Mouse (Mus musculus) heart, adult 18-20 months (tissue): Measurements from ENCODE around the gene Wwox. TPM values are rescaled to one million over a fixed set of nuclear protein-coding genes. Genes with fewer than 3 reads are reported as not detected.
"Not testable (repeated sequence)": the region's sequence is repeated elsewhere in the genome, so short reads cannot be mapped to it uniquely, and the experiment has no call there.

Experiments used
- DNase-seq, 2 experiments: peaks; one replicate each; pipeline ENCODE4 v3.0.0; 2021 to 2022; ENCODE audit warnings: mixed read lengths in 1 of 2
- total RNA-seq, 2 experiments: library from RNA; stranded (reverse); gene quantifications; 2 replicates each; pipeline ENCODE4 v1.2.3; 2021

Gene Wwox
- total RNA-seq, 2 experiments from 2014 or later, result 3.8 to 5.3 TPM

DNA sequence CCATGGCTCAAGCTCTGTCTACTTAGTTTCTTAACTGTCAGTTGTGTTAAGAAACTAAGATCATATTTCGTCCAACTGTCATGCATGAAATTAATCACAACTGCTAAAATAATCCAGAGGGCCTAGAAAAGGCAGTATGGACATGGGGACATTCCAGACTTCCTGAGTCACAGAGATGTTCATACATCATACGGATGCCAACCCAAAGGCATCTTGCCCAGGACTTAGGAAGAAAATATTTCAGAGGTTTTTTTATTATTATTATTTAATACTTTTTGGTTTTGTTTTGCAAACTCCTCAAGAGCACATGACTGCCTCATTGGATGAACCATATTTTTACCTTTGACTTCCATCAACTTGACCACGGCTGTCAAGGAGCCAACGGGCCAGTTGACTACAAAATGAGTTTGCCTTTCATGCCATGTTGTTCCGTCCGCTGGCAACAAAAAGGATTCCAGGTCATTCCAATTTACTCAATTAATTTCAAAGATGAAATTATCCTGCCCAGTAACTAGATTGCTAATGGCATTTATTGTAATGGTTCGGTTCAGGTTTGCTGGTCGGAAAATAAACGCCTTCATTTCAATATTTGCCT lies 367.5 kb downstream of the Wwox start:
- DNase-seq, result no peak

DNA sequence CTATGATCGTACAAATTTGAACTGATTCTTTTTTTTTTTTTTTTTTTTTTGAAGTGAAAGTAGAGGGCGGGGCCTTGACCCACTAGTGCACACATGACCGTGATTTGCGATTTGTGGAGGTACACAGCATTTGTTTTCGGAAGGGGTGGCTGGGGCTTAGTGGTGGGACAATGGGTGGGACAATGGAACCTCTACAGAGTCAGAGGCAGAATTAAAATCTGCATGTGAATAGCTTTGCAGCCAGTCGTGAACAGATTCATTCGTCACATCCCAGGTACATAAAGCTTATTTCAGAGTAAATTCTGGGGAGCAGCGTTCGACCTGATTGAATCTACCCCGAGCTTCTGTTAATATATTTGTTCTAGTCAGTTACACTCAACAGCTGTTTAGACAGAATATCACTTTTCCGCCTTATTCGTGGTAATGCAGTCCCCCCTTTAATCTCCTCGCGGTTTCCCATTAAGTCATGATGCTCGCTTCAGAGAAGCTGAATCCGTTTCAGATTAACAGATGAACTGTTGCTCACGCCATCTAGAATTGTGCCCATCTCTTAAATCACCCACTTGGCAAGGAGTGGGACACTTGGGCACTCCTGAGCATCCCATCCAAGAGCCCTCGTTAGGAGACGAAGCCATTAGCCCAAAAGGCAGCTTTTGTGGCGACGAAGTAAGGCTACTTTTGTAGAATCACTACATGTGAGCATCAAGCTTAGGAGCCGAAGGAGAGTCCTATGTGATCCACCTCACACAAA lies 368.4 kb downstream of the Wwox start:
- no peak for DNase-seq

DNA sequence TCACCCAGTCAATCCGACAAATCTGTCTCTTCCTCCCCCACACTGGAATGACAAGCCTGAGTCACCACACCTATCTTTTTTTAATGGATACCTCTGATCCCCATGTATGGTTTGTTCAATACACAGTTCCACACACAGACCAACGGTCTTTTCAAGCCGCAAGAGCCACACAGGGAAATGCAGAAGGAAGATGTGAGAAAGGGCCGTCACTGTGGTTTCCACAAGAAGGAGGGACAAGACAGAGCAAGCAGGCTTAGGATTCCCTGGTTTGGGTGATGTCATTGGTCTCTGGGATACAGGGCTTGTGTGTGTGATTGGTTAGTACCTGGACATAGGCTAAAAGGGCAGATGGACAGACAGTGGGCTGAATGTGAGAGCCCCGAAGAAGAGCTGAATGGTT lies 371.0 kb downstream of the Wwox start:
- DNase-seq, result no peak

DNA sequence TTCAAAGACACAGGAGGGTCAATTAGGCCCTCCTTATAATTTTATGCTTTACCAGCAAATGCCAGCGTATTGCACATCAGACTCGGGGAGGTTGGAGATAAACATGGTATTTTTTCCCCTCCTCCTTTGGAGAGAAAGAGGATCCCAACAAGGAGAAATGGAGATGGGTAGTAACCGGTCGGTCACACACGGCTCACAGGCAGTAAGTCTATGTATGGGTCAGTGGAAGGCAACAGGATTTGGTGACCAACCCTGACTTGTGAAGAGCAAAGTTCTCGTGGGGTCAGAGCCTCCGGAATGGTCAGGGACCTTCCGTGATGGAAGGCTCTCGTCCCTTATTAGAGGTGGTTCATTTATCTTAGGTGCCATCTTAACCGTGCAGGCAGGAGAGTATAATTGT lies 374.4 kb downstream of the Wwox start:
- no peak for DNase-seq

DNA sequence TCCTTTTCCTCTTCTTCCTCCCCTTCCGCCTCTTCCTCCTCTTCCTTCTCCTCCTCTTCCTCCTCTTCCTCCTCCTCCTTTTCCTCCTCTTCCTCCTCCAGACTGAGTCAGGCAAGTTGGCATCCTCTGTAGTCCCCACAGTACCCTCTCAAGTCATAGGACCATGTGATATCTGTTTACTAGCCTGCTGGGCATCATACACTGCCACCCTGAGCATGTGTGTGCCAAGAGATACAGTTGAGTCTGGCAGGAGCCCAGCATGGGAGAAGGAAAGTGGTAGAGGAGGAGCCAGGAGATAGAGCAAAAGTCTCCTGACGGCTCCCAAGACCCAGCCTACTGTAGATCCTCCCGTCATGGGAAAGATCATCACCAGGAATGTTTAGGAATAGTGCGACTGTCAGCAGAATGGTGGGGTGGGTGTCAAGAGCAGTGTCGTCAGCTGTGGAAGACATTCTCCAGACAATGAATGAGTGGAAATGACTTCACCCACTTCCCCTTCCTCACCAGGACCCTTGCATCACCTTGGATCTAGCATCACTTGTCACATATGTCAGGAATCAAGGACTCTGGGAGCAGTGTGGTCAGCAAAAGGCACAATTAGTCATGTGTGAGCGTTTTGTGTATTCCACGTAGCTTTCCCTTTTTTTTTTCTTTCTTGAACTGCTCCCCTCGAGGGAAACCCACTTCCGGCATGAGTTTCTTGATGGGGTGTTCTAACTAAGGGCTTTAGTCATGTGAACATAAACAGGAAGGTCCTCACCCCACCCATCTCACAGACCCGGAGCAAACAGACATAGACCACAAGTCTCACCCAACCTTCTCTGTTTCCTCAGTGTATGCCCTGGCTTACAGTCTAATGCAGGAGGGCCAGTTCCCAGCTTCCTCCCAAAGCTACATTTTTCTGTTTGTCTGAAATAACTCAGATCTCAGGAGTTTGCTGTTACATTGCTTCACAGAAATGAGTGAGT lies 375.6 kb downstream of the Wwox start:
- DNase-seq, result peak; percentile 16 to 33

DNA sequence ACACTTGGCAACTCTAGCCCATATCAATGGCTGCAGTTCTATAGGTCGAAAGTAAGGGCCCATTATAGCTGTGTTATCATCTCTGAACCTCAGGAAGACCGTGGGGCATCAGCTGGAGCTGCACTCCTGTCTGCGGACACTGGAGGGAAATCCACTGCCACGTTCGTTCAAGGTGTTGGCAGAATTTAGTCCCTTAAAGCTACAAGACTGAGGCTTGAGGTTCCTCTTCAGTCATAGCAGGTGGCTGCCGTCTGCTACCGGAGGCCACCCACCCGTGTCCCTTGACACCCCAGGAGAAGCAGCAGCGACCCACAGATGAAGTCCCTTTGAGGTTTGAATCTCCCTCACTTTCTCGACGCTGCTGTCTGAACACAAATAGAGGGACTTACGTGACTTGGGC lies 376.9 kb downstream of the Wwox start:
- no peak for DNase-seq

DNA sequence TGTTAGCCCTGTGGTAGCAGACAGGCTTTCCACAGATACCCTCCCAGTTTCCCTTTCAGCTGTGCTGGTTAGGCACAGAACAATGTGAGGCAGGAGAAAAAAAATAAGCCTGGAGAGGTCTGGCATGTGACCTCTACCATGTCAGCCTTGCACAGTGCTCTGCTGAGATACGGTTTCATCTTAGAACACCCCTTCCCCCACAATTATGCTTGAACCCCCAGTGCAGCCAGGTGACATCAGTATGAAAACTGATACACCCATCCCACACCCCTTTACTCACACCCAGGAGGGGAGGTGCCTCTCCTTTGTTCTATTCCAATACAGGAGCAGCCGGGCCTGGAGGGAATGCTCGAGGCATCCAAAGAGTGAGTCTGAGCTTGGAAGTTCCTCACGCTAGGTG lies 377.5 kb downstream of the Wwox start:
- DNase-seq, result no peak

DNA sequence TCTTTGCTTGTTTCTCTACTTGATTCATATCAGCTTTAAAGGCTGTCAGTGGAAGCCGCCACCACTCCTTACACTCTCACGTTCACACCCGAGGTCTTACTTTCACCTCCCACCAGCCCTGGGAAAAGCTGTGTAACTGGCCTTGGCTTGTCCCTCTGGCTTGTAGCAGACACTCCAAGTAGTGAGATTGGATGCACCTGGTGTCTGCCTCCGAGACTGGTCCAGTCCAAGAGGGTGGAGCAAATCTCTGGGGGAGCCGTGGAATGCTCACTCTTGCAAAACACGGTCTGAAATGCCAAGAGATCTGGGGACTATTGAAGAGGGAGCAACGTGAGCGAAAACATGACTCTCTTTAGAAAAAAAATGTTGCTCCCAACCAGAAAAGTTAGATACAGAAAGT lies 382.1 kb downstream of the Wwox start:
- DNase-seq, result peak; percentile 83 to 90

DNA sequence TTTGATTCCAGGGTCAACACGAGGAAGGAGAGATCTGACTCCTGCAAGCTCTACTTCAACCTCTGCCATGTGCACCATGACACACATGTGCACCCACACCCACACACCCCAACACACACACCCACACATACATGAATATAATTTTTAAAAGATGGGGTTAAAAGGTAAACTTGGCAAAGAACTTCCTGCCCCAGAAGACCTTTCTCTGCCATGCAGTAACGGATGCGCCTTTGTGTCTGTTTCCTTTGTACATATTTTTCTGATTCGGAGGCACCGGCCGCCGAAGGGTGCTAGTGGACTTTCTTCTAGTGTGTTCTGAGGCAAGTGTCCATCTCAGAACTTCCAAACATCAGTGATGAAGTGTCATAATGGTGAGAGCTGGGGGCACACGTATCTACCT lies 386.0 kb downstream of the Wwox start:
- DNase-seq, result no peak

DNA sequence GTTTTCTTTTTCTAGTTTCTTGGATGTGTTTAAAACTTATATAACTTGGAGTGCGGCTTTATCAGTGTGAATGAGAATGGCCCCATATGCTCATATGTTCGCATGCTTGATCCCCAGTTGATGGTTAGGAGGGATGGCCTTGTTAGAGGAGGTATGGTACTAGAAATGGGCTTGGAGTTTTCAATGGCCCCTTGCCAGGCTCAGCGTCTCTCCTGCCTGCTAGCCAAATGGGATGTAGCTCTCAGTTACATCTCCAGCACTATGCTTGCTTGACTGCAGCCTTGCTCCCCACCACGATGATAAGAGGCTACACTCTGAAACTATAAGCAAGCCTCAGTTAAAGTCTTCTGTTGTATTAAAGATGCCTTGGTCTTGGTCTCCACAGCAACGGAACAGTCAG lies 387.5 kb downstream of the Wwox start:
- DNase-seq, result no peak

DNA sequence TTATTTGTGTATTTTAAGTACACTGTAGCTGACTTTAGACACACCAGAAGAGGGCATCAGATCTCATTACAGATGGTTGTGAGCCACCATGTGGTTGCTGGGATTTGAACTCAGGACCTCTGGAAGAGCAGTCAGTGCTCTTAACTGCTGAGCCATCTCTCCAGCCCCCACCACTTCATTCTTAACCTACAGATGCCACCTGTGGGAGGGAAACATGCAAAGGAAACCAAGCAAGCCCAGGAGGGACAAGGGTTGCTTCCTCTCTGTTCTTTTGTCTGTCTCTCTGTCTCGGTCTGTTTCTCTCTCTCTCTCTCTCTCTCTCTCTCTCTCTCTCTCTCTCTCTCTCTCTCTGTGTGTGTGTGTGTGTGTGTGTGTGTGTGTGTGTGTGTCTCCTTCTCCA lies 388.4 kb downstream of the Wwox start:
- DNase-seq, result not testable (repeated sequence)

DNA sequence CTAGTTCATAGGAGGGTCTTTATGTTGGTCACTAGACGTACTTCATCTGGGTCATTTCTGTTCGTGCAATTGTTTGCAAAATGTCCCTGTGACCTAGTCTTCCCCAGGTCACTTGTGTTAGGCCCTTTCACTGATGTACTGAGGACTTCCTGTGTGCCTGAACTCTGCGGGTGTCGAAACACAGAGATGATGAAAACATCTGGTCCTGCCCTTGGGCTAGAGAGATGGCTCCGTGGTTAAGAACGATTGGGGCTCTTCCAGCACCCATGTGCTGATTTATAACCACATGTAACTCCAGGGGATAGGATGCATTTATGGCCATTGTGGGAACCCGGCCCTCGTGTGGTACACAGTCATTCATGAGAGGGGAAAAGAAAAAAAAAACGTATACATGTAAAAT lies 392.1 kb downstream of the Wwox start:
- no peak for DNase-seq

DNA sequence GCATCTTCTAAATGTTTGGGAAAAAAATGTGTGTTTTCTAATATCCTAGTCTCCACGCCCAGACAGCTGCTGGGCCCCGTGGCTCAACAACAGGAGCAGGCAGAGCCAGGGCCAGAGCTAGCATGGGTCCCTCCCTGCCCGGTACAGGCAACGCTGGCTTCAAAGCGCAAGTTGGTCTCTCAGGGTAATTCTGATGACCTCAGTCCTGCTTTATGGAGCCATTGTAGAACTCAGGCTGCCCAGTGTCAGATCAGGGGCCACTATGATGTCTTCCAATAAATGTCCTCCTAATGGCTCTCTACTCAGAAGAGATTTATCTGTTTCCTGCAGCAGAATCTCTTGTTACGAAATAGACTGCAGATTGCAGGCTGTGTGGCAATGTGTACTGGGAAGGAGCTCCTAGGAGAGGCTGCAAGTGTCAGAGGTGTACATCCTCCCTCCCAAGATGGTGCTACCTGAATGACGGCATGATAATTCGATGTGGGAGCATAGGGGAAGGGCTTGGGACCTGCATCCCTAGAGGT lies 392.9 kb downstream of the Wwox start:
- DNase-seq, result peak; percentile 41 to 49

DNA sequence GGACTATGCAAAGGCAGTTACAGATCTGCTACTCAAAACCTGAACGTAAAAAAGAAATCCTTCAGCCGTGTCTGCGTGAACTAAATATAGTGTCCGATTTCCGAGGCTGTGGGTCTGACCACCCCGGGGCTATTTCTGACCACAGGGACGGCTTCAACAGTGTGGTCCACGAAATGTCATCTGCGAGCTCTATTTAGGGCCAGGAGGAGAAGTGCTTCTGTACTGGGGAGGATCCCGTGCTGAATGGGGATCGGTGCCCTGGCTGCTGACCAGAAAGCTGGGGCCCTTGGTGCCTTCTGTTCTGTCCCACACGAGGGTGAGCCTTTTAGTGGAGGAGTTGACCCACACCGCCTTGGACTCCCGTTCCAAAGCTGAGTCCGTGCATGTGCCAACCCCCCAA lies 395.3 kb downstream of the Wwox start:
- peak; percentile 22 to 25 for DNase-seq

DNA sequence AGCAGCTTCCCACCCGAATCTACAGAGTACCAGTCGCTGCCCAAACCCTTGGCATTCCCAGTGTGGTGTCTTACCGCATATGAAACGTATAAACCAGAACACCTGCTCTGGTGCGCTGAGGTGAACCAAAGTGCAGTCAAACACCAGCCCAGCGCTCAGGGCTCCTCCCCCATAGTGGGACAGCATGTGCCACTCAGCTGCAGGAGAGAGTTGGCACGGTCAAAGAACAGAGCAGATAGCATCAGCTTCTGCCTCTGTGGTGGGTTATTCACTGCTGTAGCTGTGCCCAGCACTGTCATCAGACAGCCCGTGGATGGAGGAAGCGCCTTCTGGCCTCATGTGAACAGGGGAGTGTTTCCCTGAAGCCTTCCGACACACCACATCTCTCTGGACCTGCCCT lies 400.5 kb downstream of the Wwox start:
- no peak for DNase-seq

DNA sequence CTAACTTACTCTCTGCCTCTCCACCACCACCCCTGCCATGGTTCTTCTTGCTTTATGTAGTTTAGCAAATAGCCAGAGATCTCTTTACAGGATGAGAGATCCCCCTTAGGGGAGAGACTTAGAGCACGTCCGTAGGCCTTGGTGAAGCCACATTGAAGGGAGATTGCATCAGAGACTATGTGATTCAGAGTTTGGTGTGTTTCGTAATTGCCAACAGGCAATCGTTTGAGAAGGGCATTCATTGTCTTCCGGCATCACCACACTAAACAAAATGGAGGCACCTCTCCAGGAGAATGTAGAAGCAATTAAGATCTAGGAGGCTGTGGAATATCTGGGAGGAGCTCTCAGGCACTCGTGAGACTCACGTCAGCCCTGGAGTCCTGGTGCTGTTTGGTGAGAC lies 408.2 kb downstream of the Wwox start:
- DNase-seq, result no peak

DNA sequence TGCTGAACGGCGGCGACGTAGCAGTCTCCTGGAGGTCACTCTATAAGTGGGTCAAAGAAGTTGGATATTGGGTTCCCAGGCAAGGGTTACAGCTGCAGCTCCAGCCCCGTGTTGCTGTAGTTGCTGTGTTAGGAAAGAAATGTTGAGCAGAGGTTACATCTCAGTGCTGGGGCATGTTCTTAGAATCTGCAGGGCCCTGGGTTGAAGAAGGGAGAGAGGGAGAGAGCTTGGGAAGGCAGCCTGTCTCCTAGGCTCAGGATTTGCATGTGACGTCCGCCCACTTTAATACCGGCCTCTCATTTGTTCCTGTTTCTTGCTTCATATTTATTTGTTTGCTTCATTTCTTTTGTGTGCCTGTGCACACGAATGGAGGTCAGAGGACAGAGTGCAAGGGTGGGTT lies 410.0 kb downstream of the Wwox start:
- DNase-seq, result no peak

DNA sequence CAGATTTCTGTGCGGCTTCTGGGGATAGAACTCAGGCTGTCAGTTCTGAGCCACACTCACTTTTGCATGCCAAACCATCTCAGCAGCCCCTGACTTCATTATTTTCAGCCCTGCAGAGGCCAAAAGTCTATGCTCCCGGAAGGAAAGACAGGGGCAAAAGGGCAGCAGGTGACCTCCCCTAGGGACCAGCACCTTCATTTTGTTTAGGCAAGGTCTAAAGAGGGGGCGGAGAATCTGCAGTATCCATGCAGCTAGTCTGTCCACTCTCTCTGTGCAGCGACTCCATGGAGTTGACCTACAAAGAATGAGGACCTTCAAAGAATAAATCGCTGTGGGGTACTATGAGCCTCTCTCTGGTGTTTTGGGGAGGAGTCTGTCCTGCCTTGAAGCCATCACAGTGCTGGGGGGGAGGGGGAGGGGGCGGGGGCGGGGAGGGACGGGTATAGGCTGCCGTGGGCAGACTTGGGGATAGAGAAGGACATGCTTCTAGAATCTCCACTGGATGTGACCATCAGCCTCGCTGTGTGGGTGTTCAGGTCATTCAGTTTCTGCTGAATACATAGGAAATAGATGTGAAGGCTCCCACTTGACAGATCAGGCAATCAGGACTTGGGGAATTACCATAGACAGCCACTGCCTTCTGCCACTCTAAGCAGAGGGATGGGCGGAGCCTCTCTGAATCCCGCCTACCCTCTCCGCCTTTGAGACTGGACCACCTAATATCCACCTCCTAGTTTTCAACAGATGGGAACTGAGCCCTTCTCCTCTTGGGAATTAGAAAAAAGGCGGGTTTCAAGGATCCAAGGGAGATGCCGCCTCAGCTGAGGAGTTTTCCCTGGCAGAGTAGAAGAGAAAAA lies 410.8 kb downstream of the Wwox start:
- no peak for DNase-seq

DNA sequence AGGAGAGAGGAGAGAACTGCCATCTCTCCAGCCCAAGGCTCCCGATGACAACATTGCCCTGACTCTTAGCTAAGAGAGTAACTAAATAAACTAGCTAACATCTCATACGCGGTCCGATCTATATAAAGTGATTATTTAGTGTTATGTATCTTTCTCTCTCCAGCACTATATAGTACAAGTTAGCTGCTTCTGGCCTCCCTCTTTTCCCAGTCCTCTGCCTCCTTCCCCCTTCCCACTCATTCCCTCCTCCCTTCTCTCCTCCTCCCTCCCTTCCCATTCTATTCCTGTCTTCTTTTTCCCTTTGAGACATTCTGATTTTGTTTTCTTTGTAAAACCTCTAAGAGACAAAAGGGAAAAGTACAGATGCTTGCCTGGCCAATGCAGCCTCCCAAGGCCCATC lies 414.3 kb downstream of the Wwox start:
- no peak for DNase-seq

DNA sequence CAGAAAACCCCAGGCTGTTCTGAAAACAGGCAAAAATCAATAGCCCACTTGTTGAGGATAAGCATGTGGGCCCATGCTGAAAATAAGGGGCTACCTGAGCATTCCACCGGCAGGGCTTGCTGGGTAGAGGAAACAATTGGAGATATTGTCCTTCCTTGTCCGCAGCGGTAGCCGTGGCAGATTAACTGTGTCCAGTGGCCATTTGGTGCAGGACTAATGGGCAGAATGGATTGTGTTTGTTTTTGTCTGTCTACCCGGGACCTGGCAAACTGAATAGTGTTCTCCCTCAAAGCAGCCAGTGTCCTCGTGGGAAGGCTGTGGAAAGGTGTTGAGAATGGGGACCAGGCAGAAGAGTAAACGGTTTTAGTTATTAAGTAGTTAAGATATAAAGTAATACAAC lies 416.4 kb downstream of the Wwox start:
- DNase-seq, result no peak

DNA sequence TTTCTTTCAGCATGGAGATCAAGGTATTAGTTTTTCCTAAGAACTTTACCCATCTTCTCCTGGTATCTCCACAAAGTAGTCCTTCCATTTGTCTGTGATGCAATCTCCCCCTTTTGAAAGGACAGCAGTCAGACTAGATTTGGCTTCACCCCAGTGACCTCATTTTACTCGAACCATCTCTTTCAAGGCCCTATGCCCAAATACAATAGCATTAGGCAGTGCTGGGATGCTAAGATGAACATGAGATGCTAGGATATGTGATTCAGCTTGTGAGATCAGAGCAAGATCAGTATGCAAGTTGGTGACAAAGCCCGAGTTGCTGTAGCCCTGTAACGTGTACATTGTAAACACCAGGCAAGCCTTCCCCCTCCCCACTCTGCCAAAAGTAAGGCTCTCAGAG lies 426.5 kb downstream of the Wwox start:
- no peak for DNase-seq

DNA sequence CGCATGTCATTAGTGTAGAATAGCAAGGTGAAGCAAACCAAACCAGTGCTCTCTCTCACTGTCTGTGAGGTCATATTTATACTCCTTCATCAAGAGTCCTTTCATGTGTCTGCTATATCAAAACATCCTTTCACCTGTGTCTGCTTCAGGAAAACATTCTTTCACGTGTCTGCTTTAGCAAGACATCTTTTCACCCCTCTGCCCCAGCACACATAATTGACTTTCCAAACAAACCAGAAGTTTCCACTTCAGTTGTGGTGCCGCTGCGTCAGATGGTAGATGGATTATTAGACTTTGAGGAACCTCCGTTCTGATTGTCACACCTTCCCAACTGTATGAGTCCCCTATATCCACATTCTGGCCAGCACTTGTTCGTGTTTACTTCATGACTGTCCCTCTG lies 429.9 kb downstream of the Wwox start:
- DNase-seq, result no peak
